Mouse (Mus musculus): ENCODE results near the gene Ap1s1. TPM values are rescaled to one million over a fixed set of nuclear protein-coding genes. Genes with fewer than 3 reads are reported as not detected.

Gene Ap1s1
- polyA plus RNA-seq (2011; ENCODE audit: insufficient read depth, insufficient read length, low read depth, missing spikeins) = 68.6 and 78.9 TPM in 2 replicates

- Histone ChIP-seq H3K9ac (ENCODE audit: low read depth, poor library complexity, severe bottlenecking) (peak within 1 kb of the TSS; percentile 67), H3K4me3 (ENCODE audit: low read depth, low read length) (peak within 1 kb of the TSS; percentile 82), H3K36me3 (ENCODE audit: control insufficient read depth, insufficient read depth, low read length, poor library complexity, severe bottlenecking) (no peaks in the 10 kb centered on the region), H3K4me1 (ENCODE audit: control insufficient read depth, insufficient read depth, low read length) (peaks cover 3% of the 10 kb centered on the region), H3K27ac (ENCODE audit: insufficient read depth, low read length) (peak within 1 kb of the TSS; percentile 77), H3K9me3 (replicated peaks; ENCODE audit: control insufficient read depth, insufficient read depth, low read length, poor library complexity, severe bottlenecking) (no peaks in the 10 kb centered on the region), H3K27me3 (ENCODE audit: control insufficient read depth, insufficient read depth, low read length, poor library complexity, severe bottlenecking) (no peaks in the 10 kb centered on the region)
- no peak for TF ChIP-seq POLR2A (IDR thresholded peaks at IDR 0.05; ENCODE audit: insufficient read depth, low read length)
- TF ChIP-seq CTCF (IDR thresholded peaks at IDR 0.05; ENCODE audit: low read depth, low read length) = no peak
- TF ChIP-seq EP300 (IDR thresholded peaks at IDR 0.05; ENCODE audit: insufficient read depth, low read depth, low read length) = no peak
Measured at GRCm38 (mm10) chr5:137045402-137046323, at the start of gene Ap1s1. Ap1s1 (minus strand) TSS chr5:137046135.

- H3K27me3 ChIP-seq (ENCODE audit: control insufficient read depth, insufficient read depth, low read length, poor library complexity, severe bottlenecking) = no peaks in the 10 kb centered on the region
- H3K4me3 ChIP-seq (ENCODE audit: low read depth, low read length) = no peak overlapping the region
Measured at GRCm38 (mm10) chr5:137095135-137095534, 49.2 kb upstream of the Ap1s1 start.

GRCm38 (mm10) chr5:137093720-137094119 is 47.8 kb upstream of the Ap1s1 start:
- Histone ChIP-seq H3K4me3 (ENCODE audit: low read depth, low read length) (no peak overlapping the region), H3K36me3 (ENCODE audit: control insufficient read depth, insufficient read depth, low read length, poor library complexity, severe bottlenecking) (no peaks in the 10 kb centered on the region), H3K27ac (ENCODE audit: insufficient read depth, low read length) (no peak overlapping the region), H3K9ac (ENCODE audit: low read depth, poor library complexity, severe bottlenecking) (no peak overlapping the region), H3K9me3 (replicated peaks; ENCODE audit: control insufficient read depth, insufficient read depth, low read length, poor library complexity, severe bottlenecking) (no peaks in the 10 kb centered on the region), H3K4me1 (ENCODE audit: control insufficient read depth, insufficient read depth, low read length) (no peaks in the 10 kb centered on the region), H3K27me3 (ENCODE audit: control insufficient read depth, insufficient read depth, low read length, poor library complexity, severe bottlenecking) (no peaks in the 10 kb centered on the region)
- TF ChIP-seq POLR2A (IDR thresholded peaks at IDR 0.05; ENCODE audit: insufficient read depth, low read length) = no peak
- no peak for TF ChIP-seq CTCF (IDR thresholded peaks at IDR 0.05; ENCODE audit: low read depth, low read length)
- TF ChIP-seq EP300 (IDR thresholded peaks at IDR 0.05; ENCODE audit: insufficient read depth, low read depth, low read length) = no peak

More at GRCm38 (mm10) chr5:137095135-137095534, 49.2 kb upstream of the Ap1s1 start:
- TF ChIP-seq POLR2A (IDR thresholded peaks at IDR 0.05; ENCODE audit: insufficient read depth, low read length) = no peak
- no peak for TF ChIP-seq EP300 (IDR thresholded peaks at IDR 0.05; ENCODE audit: insufficient read depth, low read depth, low read length)
- TF ChIP-seq CTCF (IDR thresholded peaks at IDR 0.05; ENCODE audit: low read depth, low read length) = no peak
- no peak overlapping the region for H3K9ac ChIP-seq (ENCODE audit: low read depth, poor library complexity, severe bottlenecking)
- H3K4me1 ChIP-seq (ENCODE audit: control insufficient read depth, insufficient read depth, low read length) = no peaks in the 10 kb centered on the region
- H3K9me3 ChIP-seq (replicated peaks; ENCODE audit: control insufficient read depth, insufficient read depth, low read length, poor library complexity, severe bottlenecking) = no peaks in the 10 kb centered on the region
- H3K36me3 ChIP-seq (ENCODE audit: control insufficient read depth, insufficient read depth, low read length, poor library complexity, severe bottlenecking) = no peaks in the 10 kb centered on the region
- H3K27ac ChIP-seq (ENCODE audit: insufficient read depth, low read length) = no peak overlapping the region

- TF ChIP-seq CTCF (IDR thresholded peaks at IDR 0.05; ENCODE audit: low read depth, low read length) (no peak), EP300 (IDR thresholded peaks at IDR 0.05; ENCODE audit: insufficient read depth, low read depth, low read length) (no peak), POLR2A (IDR thresholded peaks at IDR 0.05; ENCODE audit: insufficient read depth, low read length) (no peak)
- no peaks in the 10 kb centered on the region for H3K4me1 ChIP-seq (ENCODE audit: control insufficient read depth, insufficient read depth, low read length)
Measured at GRCm38 (mm10) chr5:137091560-137091959, 45.6 kb upstream of the Ap1s1 start.

DNA sequence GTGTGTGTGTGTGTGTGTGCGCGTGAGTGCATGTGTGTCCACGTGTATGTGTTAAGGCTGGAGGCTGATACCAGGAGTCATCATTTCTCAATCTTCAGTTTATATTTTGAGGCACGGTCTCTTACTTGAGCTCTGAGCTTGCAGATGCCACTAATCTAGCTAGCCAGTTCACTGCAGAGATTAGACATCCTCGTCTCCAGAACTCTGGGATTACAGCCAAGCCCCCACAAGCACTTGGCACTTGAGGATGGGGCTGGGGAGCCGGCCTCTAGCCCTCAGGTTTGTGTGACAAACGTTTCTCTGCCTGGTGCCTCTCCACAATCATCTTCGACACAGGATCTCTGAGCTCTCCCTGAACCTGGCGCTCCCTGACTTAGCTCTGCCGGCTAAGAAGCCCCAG is 44.9 kb upstream of the Ap1s1 start:
- H3K27ac ChIP-seq (ENCODE audit: insufficient read depth, low read length) = no peak overlapping the region
- H3K9me3 ChIP-seq (replicated peaks; ENCODE audit: control insufficient read depth, insufficient read depth, low read length, poor library complexity, severe bottlenecking) = no peaks in the 10 kb centered on the region
- no peaks in the 10 kb centered on the region for H3K27me3 ChIP-seq (ENCODE audit: control insufficient read depth, insufficient read depth, low read length, poor library complexity, severe bottlenecking)
- H3K4me3 ChIP-seq (ENCODE audit: low read depth, low read length) = no peak overlapping the region
- no peak for TF ChIP-seq CTCF (IDR thresholded peaks at IDR 0.05; ENCODE audit: low read depth, low read length)
- no peak for TF ChIP-seq POLR2A (IDR thresholded peaks at IDR 0.05; ENCODE audit: insufficient read depth, low read length)
- no peak for TF ChIP-seq EP300 (IDR thresholded peaks at IDR 0.05; ENCODE audit: insufficient read depth, low read depth, low read length)
- H3K4me1 ChIP-seq (ENCODE audit: control insufficient read depth, insufficient read depth, low read length) = no peaks in the 10 kb centered on the region
- H3K9ac ChIP-seq (ENCODE audit: low read depth, poor library complexity, severe bottlenecking) = no peak overlapping the region
- H3K36me3 ChIP-seq (ENCODE audit: control insufficient read depth, insufficient read depth, low read length, poor library complexity, severe bottlenecking) = no peaks in the 10 kb centered on the region

More at GRCm38 (mm10) chr5:137091560-137091959, 45.6 kb upstream of the Ap1s1 start:
- H3K36me3 ChIP-seq (ENCODE audit: control insufficient read depth, insufficient read depth, low read length, poor library complexity, severe bottlenecking) = no peaks in the 10 kb centered on the region
- no peak overlapping the region for H3K27ac ChIP-seq (ENCODE audit: insufficient read depth, low read length)
- no peaks in the 10 kb centered on the region for H3K9me3 ChIP-seq (replicated peaks; ENCODE audit: control insufficient read depth, insufficient read depth, low read length, poor library complexity, severe bottlenecking)
- no peak overlapping the region for H3K9ac ChIP-seq (ENCODE audit: low read depth, poor library complexity, severe bottlenecking)
- no peak overlapping the region for H3K4me3 ChIP-seq (ENCODE audit: low read depth, low read length)
- no peaks in the 10 kb centered on the region for H3K27me3 ChIP-seq (ENCODE audit: control insufficient read depth, insufficient read depth, low read length, poor library complexity, severe bottlenecking)

GRCm38 (mm10) chr5:137087410-137087809 is 41.5 kb upstream of the Ap1s1 start:
- H3K36me3 ChIP-seq (ENCODE audit: control insufficient read depth, insufficient read depth, low read length, poor library complexity, severe bottlenecking) = no peaks in the 10 kb centered on the region
- no peak overlapping the region for H3K27ac ChIP-seq (ENCODE audit: insufficient read depth, low read length)
- TF ChIP-seq POLR2A (IDR thresholded peaks at IDR 0.05; ENCODE audit: insufficient read depth, low read length) = no peak
- TF ChIP-seq CTCF (IDR thresholded peaks at IDR 0.05; ENCODE audit: low read depth, low read length) = no peak
- TF ChIP-seq EP300 (IDR thresholded peaks at IDR 0.05; ENCODE audit: insufficient read depth, low read depth, low read length) = no peak
- no peaks in the 10 kb centered on the region for H3K9me3 ChIP-seq (replicated peaks; ENCODE audit: control insufficient read depth, insufficient read depth, low read length, poor library complexity, severe bottlenecking)
- no peak overlapping the region for H3K9ac ChIP-seq (ENCODE audit: low read depth, poor library complexity, severe bottlenecking)
- no peak overlapping the region for H3K4me3 ChIP-seq (ENCODE audit: low read depth, low read length)
- no peaks in the 10 kb centered on the region for H3K27me3 ChIP-seq (ENCODE audit: control insufficient read depth, insufficient read depth, low read length, poor library complexity, severe bottlenecking)
- H3K4me1 ChIP-seq (ENCODE audit: control insufficient read depth, insufficient read depth, low read length) = no peaks in the 10 kb centered on the region
